Comparison of ENCODE assay signal across 8 mouse cellular contexts in the genomic region with DNA sequence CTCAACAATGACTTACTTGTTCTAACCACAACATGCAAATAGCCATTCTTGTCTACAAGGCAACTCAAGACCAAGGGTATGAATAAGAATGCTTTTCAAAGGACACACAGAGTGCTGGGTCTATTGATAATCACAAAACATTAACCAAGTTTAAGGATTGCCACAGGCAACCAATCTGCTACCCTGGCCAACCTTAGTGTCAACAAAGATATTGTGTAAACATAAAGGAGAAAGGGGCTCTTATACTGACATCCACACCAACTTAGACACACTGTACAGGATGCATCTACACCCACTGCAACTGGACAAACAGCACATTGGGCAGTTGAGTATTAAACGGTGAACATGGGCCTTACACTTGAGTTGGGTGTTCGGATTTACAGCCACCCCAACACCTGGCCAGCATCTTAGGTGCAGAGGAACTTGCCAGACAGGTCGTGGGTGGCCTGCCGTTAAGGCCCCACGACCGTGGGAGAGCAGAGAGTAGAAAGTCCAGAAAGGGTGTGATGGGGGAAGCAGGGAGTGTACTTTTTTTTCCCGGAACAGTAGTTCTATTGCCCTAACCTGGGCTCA. TPM values are rescaled to one million over a fixed set of nuclear protein-coding genes. Genes with fewer than 3 reads are reported as not detected.
DNase-seq lines count a peak whose midpoint lies in the region; ATAC-seq lines count a peak whose summit lies in the region.

No protein-coding gene starts in this region.

- H3K4me3 ChIP-seq in heart, embryonic 12.5 days, result peak overlapping the region; percentile 99

- 24% methylated on average over 7 of the region's 7 CpGs for WGBS in heart, embryonic 12.5 days

- H3K4me1 ChIP-seq in heart, embryonic 12.5 days (replicated peaks), result peaks cover 15% of the 10 kb centered on the region; the same call in 1 of the 2 replicates

- DNase-seq in heart, postnatal 25 days (ENCODE audit: low spot score), result no peak
- DNase-seq in MN1 (ENCODE audit: low spot score), result peak; percentile 7
- DNase-seq in right cerebral cortex, adult 18-20 months, result no peak
- DNase-seq in cerebellum, adult 9-10 months, result no peak
- no peak for DNase-seq in embryo, embryonic 10 days (ENCODE audit: low spot score)

- no peak for ATAC-seq in heart, embryonic 12.5 days (ENCODE audit: insufficient number of reproducible peaks, low FRiP score)
- 0 out of 4 replicates have a peak, but pooled peaks have one; percentile 4 to 8 for ATAC-seq in hematopoietic stem cell, adult 5-6 weeks (replicated peaks in 1 of 2; ENCODE audit: insufficient read depth in 1 of 2, low FRiP score in 2 of 2, low TSS enrichment in 1 of 2, low read depth in 1 of 2, poor library complexity in 2 of 2, severe bottlenecking in 2 of 2)
- ATAC-seq in megakaryocyte progenitor cell, adult 5-6 weeks (replicated peaks; ENCODE audit: poor library complexity), result peak; percentile 7

- H3K9ac ChIP-seq in heart, embryonic 12.5 days, result peak overlapping the region; percentile 98

- peak overlapping the region; percentile 76 for H3K4me2 ChIP-seq in heart, embryonic 12.5 days

- intact Hi-C loops in heart, postnatal 25 days (cut with DNase I), result no loop called here

- no peaks in the 10 kb centered on the region for H3K9me3 ChIP-seq in heart, embryonic 12.5 days (replicated peaks)

- no peaks in the 10 kb centered on the region for H3K27me3 ChIP-seq in heart, embryonic 12.5 days (replicated peaks)

- no peaks in the 10 kb centered on the region for H3K36me3 ChIP-seq in heart, embryonic 12.5 days

- H3K27ac ChIP-seq in heart, embryonic 12.5 days (ENCODE audit: poor library complexity, severe bottlenecking), result peak overlapping the region; percentile 98

RNA-seq across cellular contexts. Expression of gene Casd1, which starts 0.5 kb away (rescaled TPM):
- polyA plus RNA-seq in heart, embryonic 12.5 days (2016; fragmentation: Nextera tagmentation; extraction: Ambion mirVana), result 40.0 and 41.8 TPM in 2 replicates
- total RNA-seq in heart, postnatal 25 days (2021), result 10 to 100 TPM; 21.7 to 26.0 TPM
- total RNA-seq in hematopoietic stem cell, adult 5-6 weeks (2017), result 68.8 and 146 TPM in 2 replicates
- 33.1 and 42.9 TPM in 2 replicates for total RNA-seq in megakaryocyte progenitor cell, adult 5-6 weeks (2015)
- 53.3 and 62.2 TPM in 2 replicates for total RNA-seq in megakaryocyte progenitor cell, adult 5-6 weeks (2017)
